Mouse (Mus musculus): ENCODE results near the gene Bbs9. TPM values are rescaled to one million over a fixed set of nuclear protein-coding genes. Genes with fewer than 3 reads are reported as not detected.
"Not testable (repeated sequence)": the region's sequence is repeated elsewhere in the genome, so short reads cannot be mapped to it uniquely, and the experiment has no call there.

Bbs9 gene
- polyA plus RNA-seq, 1 experiment from 2014 or later: 6.4 TPM

GRCm38 (mm10) chr9:22703541-22703940, 228.0 kb downstream of the Bbs9 start:
- Histone ChIP-seq H3K36me3 (no peaks in the 10 kb centered on the region), H3K9me3 (no peaks in the 10 kb centered on the region), H3K4me1 (no peaks in the 10 kb centered on the region), H3K27me3 (replicated peaks) (no peaks in the 10 kb centered on the region), H3K27ac (replicated peaks) (no peak overlapping the region), H3K4me2 (no peak overlapping the region), H3K4me3 (no peak overlapping the region), H3K9ac (no peak overlapping the region)
- 88% methylated on average over 2 of the region's 2 CpGs for WGBS
- ATAC-seq (ENCODE audit: extremely low read depth, insufficient number of reproducible peaks, low FRiP score, low TSS enrichment): no peak

- Histone ChIP-seq H3K9me3 (no peaks in the 10 kb centered on the region), H3K4me2 (no peak overlapping the region), H3K27me3 (replicated peaks) (no peaks in the 10 kb centered on the region), H3K27ac (replicated peaks) (no peak overlapping the region), H3K9ac (no peak overlapping the region), H3K36me3 (no peaks in the 10 kb centered on the region), H3K4me1 (peaks cover 6% of the 10 kb centered on the region; the same call in 1 of the 2 replicates), H3K4me3 (no peak overlapping the region)
- WGBS: 69% methylated on average over 11 of the region's 11 CpGs
- ATAC-seq (ENCODE audit: extremely low read depth, insufficient number of reproducible peaks, low FRiP score, low TSS enrichment): no peak
Observed at GRCm38 (mm10) chr9:22707166-22707913, 231.8 kb downstream of the Bbs9 start.

- H3K4me3 ChIP-seq: no peak overlapping the region
- ATAC-seq (ENCODE audit: extremely low read depth, insufficient number of reproducible peaks, low FRiP score, low TSS enrichment): no peak
- H3K4me2 ChIP-seq: no peak overlapping the region
- H3K27me3 ChIP-seq (replicated peaks): no peaks in the 10 kb centered on the region
- peaks cover 11% of the 10 kb centered on the region for H3K4me1 ChIP-seq
- no peaks in the 10 kb centered on the region for H3K9me3 ChIP-seq
- WGBS: 52% methylated on average over 19 of the region's 19 CpGs
- no peak overlapping the region for H3K27ac ChIP-seq (replicated peaks)
- no peak overlapping the region for H3K9ac ChIP-seq
- H3K36me3 ChIP-seq: no peaks in the 10 kb centered on the region
Observed at GRCm38 (mm10) chr9:22708970-22709726, 233.6 kb downstream of the Bbs9 start.

- no peaks in the 10 kb centered on the region for H3K36me3 ChIP-seq
- no peak overlapping the region for H3K4me2 ChIP-seq
- H3K27ac ChIP-seq (replicated peaks): no peak overlapping the region
- H3K9me3 ChIP-seq: no peaks in the 10 kb centered on the region
- 74% methylated on average over 7 of the region's 7 CpGs for WGBS
- H3K27me3 ChIP-seq (replicated peaks): no peaks in the 10 kb centered on the region
- no peak overlapping the region for H3K4me3 ChIP-seq
- no peak overlapping the region for H3K9ac ChIP-seq
- H3K4me1 ChIP-seq: peaks cover 11% of the 10 kb centered on the region
- ATAC-seq (ENCODE audit: extremely low read depth, insufficient number of reproducible peaks, low FRiP score, low TSS enrichment): no peak
Observed at GRCm38 (mm10) chr9:22710032-22710431, 234.5 kb downstream of the Bbs9 start.

- H3K27ac ChIP-seq (replicated peaks): no peak overlapping the region
- no peak overlapping the region for H3K9ac ChIP-seq
- ATAC-seq (ENCODE audit: extremely low read depth, insufficient number of reproducible peaks, low FRiP score, low TSS enrichment): no peak
- no peaks in the 10 kb centered on the region for H3K27me3 ChIP-seq (replicated peaks)
- no peaks in the 10 kb centered on the region for H3K9me3 ChIP-seq
- 82% methylated on average over 2 of the region's 2 CpGs for WGBS
- no peak overlapping the region for H3K4me2 ChIP-seq
- no peak overlapping the region for H3K4me3 ChIP-seq
- no peaks in the 10 kb centered on the region for H3K36me3 ChIP-seq
- peaks cover 11% of the 10 kb centered on the region for H3K4me1 ChIP-seq
Observed at GRCm38 (mm10) chr9:22711339-22711738, 235.8 kb downstream of the Bbs9 start.

GRCm38 (mm10) chr9:22712743-22713142, 237.2 kb downstream of the Bbs9 start:
- no peak for ATAC-seq (ENCODE audit: extremely low read depth, insufficient number of reproducible peaks, low FRiP score, low TSS enrichment)
- Histone ChIP-seq H3K9me3 (no peaks in the 10 kb centered on the region), H3K9ac (no peak overlapping the region), H3K36me3 (no peaks in the 10 kb centered on the region), H3K4me1 (peaks cover 11% of the 10 kb centered on the region), H3K27ac (replicated peaks) (no peak overlapping the region), H3K4me3 (no peak overlapping the region), H3K4me2 (no peak overlapping the region), H3K27me3 (replicated peaks) (no peaks in the 10 kb centered on the region)
- WGBS: 21% methylated on average over 3 of the region's 3 CpGs

GRCm38 (mm10) chr9:22713286-22713685, 237.8 kb downstream of the Bbs9 start:
- not testable (repeated sequence) for H3K27me3 ChIP-seq (replicated peaks); H3K4me2 ChIP-seq; ATAC-seq (ENCODE audit: extremely low read depth, insufficient number of reproducible peaks, low FRiP score, low TSS enrichment); H3K9me3 ChIP-seq; H3K9ac ChIP-seq; H3K4me3 ChIP-seq; H3K36me3 ChIP-seq; H3K27ac ChIP-seq (replicated peaks)
- 38% methylated on average over 4 of the region's 4 CpGs for WGBS
- peaks cover 15% of the 10 kb centered on the region for H3K4me1 ChIP-seq

- ATAC-seq (ENCODE audit: extremely low read depth, insufficient number of reproducible peaks, low FRiP score, low TSS enrichment): no peak
- Histone ChIP-seq H3K36me3 (no peaks in the 10 kb centered on the region), H3K4me1 (peaks cover 12% of the 10 kb centered on the region), H3K9ac (no peak overlapping the region), H3K27me3 (replicated peaks) (no peaks in the 10 kb centered on the region), H3K9me3 (no peaks in the 10 kb centered on the region), H3K4me2 (no peak overlapping the region), H3K27ac (replicated peaks) (no peak overlapping the region), H3K4me3 (no peak overlapping the region)
- WGBS: 72% methylated on average over 4 of the region's 4 CpGs
Observed at GRCm38 (mm10) chr9:22717583-22717982, 242.1 kb downstream of the Bbs9 start.

- ATAC-seq (ENCODE audit: extremely low read depth, insufficient number of reproducible peaks, low FRiP score, low TSS enrichment): no peak
- Histone ChIP-seq H3K27ac (replicated peaks) (no peak overlapping the region), H3K9me3 (no peaks in the 10 kb centered on the region), H3K27me3 (replicated peaks) (no peaks in the 10 kb centered on the region), H3K36me3 (no peaks in the 10 kb centered on the region), H3K4me1 (peaks cover 7% of the 10 kb centered on the region; the same call in 1 of the 2 replicates), H3K9ac (no peak overlapping the region), H3K4me2 (no peak overlapping the region), H3K4me3 (no peak overlapping the region)
- WGBS: 36% methylated on average over 8 of the region's 8 CpGs
Observed at GRCm38 (mm10) chr9:22718174-22718823, 242.8 kb downstream of the Bbs9 start.

- no peak for ATAC-seq (ENCODE audit: extremely low read depth, insufficient number of reproducible peaks, low FRiP score, low TSS enrichment)
- H3K27me3 ChIP-seq (replicated peaks): no peaks in the 10 kb centered on the region
- no peaks in the 10 kb centered on the region for H3K9me3 ChIP-seq
- H3K4me3 ChIP-seq: no peak overlapping the region
- WGBS: 62% methylated on average over 1 of the region's 1 CpGs
- H3K9ac ChIP-seq: no peak overlapping the region
- H3K4me1 ChIP-seq: no peaks in the 10 kb centered on the region; the same call in 1 of the 2 replicates
- no peaks in the 10 kb centered on the region for H3K36me3 ChIP-seq
- no peak overlapping the region for H3K4me2 ChIP-seq
- no peak overlapping the region for H3K27ac ChIP-seq (replicated peaks)
Observed at GRCm38 (mm10) chr9:22732646-22733045, 257.1 kb downstream of the Bbs9 start.

- ATAC-seq (ENCODE audit: extremely low read depth, insufficient number of reproducible peaks, low FRiP score, low TSS enrichment): no peak
Observed at GRCm38 (mm10) chr9:22734954-22735353, 259.4 kb downstream of the Bbs9 start.

More at GRCm38 (mm10) chr9:22734954-22735353, 259.4 kb downstream of the Bbs9 start:
- Histone ChIP-seq H3K36me3 (no peaks in the 10 kb centered on the region), H3K4me3 (no peak overlapping the region), H3K9me3 (no peaks in the 10 kb centered on the region), H3K27ac (replicated peaks) (no peak overlapping the region), H3K4me1 (no peaks in the 10 kb centered on the region; the same call in 1 of the 2 replicates), H3K4me2 (no peak overlapping the region), H3K27me3 (replicated peaks) (no peaks in the 10 kb centered on the region), H3K9ac (no peak overlapping the region)
- WGBS: 49% methylated on average over 8 of the region's 8 CpGs

Data from heart, embryonic 13.5 days (tissue).